Mouse (Mus musculus) CH12F3 (cell line): ENCODE results near the gene Bst2.

Experiments used
- in situ Hi-C: fragments of 300-500 bp; cut with MboI; formaldehyde crosslinking; loops from 2 replicates; pipeline ENCODE4 v1.14.3; 2020; ENCODE audit warnings: low sequenced_read_pairs

Gene Bst2

GRCm38 (mm10) chr8:71537028-71537867 lies at the start of gene Bst2:
Bst2 (minus strand) TSS chr8:71537456.
- in situ Hi-C loops, result no loop called here

GRCm38 (mm10) chr8:71586891-71587290 lies 49.6 kb upstream of the Bst2 start:
- in situ Hi-C loops, result no loop called here

- in situ Hi-C loops, result no loop called here
Measured at GRCm38 (mm10) chr8:71580201-71580600, 42.9 kb upstream of the Bst2 start.

GRCm38 (mm10) chr8:71579476-71579875 lies 42.2 kb upstream of the Bst2 start:
- in situ Hi-C loops, result no loop called here

GRCm38 (mm10) chr8:71579009-71579408 lies 41.8 kb upstream of the Bst2 start:
- in situ Hi-C loops, result no loop called here

GRCm38 (mm10) chr8:71577856-71578387 lies 40.7 kb upstream of the Bst2 start:
- in situ Hi-C loops, result no loop called here

- in situ Hi-C loops, result no loop called here
Measured at GRCm38 (mm10) chr8:71575020-71575419, 37.8 kb upstream of the Bst2 start.

GRCm38 (mm10) chr8:71574426-71574825 lies 37.2 kb upstream of the Bst2 start:
- in situ Hi-C loops, result no loop called here

GRCm38 (mm10) chr8:71572847-71573633 lies 35.8 kb upstream of the Bst2 start:
- in situ Hi-C loops, result no loop called here

- in situ Hi-C loops, result no loop called here
Measured at GRCm38 (mm10) chr8:71572077-71572476, 34.8 kb upstream of the Bst2 start.

- in situ Hi-C loops, result no loop called here
Measured at GRCm38 (mm10) chr8:71570291-71570954, 33.2 kb upstream of the Bst2 start.

GRCm38 (mm10) chr8:71569366-71570290 lies 32.4 kb upstream of the Bst2 start:
- in situ Hi-C loops, result loop anchor here (10.0 kb wide), 1 partner anchor 85 kb away; no protein-coding TSS in a partner anchor

GRCm38 (mm10) chr8:71568941-71569340 lies 31.7 kb upstream of the Bst2 start:
- in situ Hi-C loops, result loop anchor here (10.0 kb wide), 1 partner anchor 86 kb away; no protein-coding TSS in a partner anchor

GRCm38 (mm10) chr8:71568387-71568937 lies 31.2 kb upstream of the Bst2 start, which contains the start of gene Slc27a1:
Slc27a1 (plus strand) TSS chr8:71568882.
- in situ Hi-C loops, result loop anchor here (10.0 kb wide), 1 partner anchor 86 kb away; no protein-coding TSS in a partner anchor

GRCm38 (mm10) chr8:71567587-71567986 lies 30.3 kb upstream of the Bst2 start:
- in situ Hi-C loops, result loop anchor here (10.0 kb wide), 1 partner anchor 87 kb away; no protein-coding TSS in a partner anchor

GRCm38 (mm10) chr8:71566501-71566900 lies 29.2 kb upstream of the Bst2 start, which contains the start of gene Nxnl1:
Nxnl1 (minus strand) TSS chr8:71566601.
- in situ Hi-C loops, result loop anchor here (10.0 kb wide), 1 partner anchor 88 kb away; no protein-coding TSS in a partner anchor

- in situ Hi-C loops, result loop anchor here (10.0 kb wide), 1 partner anchor 91 kb away; no protein-coding TSS in a partner anchor
Measured at GRCm38 (mm10) chr8:71563992-71564391, 26.7 kb upstream of the Bst2 start.

- in situ Hi-C loops, result loop anchor here (10.0 kb wide), 1 partner anchor 92 kb away; no protein-coding TSS in a partner anchor
Measured at GRCm38 (mm10) chr8:71562751-71563150, 25.5 kb upstream of the Bst2 start.

GRCm38 (mm10) chr8:71561401-71561800 lies 24.1 kb upstream of the Bst2 start:
- in situ Hi-C loops, result loop anchor here (10.0 kb wide), 1 partner anchor 93 kb away; no protein-coding TSS in a partner anchor
